Mouse (Mus musculus) kidney, adult 11 months (tissue): ENCODE results near the gene Flt3l.

Source experiments
- DNase-seq: peaks from one replicate; pipeline ENCODE4 v3.0.0; 2022

Flt3l gene

DNA sequence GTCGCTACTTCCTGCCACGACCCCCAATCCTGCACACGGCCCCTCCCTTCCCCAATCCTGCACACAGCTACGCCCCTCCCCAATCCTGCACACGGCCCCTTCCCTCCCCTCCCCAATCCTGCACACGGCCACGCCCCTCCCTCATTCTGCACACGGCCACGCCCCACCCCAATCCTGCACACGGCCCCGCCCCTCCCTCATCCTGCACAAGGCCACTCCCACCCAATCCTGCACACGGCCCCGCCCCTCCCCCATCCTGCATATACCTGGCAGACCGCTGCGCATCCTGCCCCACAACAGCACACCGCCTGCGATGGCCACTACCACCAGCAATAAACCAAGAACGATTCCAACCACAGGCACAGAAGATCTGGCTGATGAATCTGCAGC lies 42.7 kb downstream of the Flt3l start:
- no peak for DNase-seq

DNA sequence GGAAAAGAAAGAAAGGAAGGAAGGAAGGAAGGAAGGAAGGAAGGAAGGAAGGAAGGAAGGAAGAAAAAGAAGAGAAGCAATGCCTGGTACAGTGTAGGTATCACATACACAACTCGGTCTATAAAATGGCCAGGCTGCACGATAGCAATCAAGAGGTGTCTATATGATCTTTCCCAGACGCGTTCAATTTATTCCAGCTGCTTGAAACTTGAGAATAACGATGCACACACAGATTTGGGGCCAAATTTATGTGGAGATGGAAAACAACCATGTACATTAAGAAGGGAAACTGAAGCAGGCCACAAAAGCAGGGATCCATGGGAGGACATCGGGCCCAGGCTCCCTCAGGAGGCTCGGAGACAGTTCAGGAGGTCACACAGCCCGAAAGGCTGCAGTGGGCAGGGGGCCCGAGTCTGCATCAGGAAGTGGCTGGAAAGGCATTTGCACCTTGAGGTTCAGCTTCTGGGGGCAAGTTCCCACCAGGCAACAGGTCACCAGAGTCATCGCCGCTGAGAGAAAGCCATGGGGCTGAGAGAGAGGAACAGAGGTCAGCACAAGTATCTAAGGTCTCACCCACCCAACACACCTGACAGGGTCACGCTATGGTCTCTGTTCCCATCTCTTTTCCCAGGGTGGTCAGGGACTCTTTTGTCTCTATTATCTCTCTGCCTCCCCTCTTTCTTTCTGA lies 43.3 kb downstream of the Flt3l start:
- no peak for DNase-seq

DNA sequence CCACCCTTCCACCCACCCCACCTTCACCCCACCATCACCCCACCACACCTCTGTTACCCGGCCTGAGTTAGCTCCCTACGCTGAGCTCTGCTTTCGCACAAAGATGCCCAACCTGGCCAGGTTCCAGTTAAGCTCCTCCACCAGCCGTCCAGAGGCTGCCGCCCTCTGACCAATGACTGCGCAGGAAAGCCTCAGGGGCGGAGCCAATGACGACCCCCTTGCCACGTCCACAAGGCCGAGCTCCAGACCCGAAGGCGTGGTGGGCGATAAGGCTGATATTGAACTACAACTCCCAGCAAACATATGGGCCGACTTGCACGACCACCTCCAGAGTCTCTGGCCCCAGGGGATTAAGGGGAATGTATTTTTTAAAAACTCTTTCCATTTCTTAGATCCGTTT lies 44.2 kb downstream of the Flt3l start, which contains the start of gene Rcn3:
Gene Rcn3 (minus strand): TSS at position 174 of the 400 bp plus-strand sequence.
- DNase-seq = peak; percentile 66

DNA sequence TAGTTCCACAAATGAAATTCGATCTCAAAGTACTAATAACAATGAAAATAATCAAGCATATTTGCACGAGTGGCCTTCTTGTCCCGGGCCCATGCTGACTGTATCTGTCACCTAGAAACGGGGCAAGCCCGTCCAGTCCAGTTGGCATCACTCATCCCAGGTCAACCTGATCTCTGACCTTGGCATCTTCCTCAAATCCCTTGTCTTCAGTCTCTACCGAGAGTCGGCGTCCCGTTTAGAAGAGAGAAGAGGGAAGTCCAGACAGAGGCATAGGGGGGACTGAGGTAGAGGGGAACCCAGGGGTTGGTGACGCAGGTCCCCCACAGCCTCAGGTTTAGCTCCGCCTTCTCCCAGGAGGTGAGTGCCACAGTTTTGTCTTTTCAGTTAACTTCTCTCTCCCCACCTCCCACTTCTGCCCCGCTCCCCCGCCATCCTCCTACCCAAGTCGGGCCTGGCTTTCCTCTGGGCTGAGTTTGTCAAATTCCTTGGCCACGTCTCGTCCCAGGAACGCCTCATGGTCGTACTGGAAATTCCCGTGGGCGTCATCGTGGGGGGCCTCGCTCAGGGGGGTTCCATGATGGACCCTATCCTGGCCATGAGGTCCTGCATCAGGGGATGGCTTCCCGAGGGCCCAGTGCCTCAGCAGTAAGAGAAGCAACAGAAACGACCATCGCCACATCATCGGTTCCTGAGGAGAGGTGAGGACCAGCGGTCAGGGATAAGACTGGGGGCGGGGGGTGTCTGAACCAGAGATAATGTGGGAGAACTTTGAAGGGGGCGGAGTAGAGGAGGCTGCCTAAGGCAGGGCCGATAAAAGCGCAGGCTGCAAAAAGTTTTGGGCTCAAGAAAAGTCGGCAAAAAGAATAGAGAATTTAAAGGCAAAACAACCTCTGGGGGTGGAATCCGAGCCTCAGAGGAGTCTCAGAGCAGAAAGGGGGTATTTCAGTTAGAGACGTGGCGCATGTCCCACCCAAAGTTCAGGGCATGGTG lies 44.9 kb downstream of the Flt3l start:
- no peak for DNase-seq

DNA sequence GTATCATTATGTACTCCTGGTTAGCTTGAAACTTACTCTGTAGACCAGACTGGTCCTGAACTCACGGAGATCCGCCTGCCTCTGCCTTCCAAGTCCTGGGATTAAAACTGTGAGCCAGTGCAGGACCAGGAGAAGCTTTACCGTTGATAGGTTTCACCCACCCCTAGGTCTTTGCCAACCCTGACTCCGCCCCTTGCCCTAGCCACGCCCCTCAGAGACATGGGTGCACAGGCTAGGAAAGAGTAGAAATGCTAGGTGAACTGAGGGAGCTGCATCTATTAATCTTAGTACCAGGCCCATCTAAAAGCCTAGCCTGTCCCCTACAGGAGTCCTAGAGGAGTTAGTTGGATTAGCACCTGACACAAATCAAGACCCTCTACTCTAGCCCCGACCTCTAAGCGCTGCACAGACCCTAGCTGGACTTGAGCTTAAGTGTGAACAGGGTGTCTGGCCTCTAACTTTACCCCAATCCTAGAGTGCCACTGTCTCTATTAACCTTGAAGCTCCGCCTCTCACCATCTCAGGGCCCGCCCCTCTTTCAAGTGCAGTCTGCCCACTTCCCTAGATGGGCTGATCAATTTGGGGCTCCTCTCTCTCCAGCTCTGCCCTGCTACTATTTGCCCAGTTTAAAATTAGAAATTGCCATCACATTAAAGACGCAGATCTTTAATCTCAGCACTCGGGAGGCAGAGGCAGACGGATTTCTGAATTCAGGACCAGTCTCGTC lies 45.8 kb downstream of the Flt3l start:
- DNase-seq = no peak

DNA sequence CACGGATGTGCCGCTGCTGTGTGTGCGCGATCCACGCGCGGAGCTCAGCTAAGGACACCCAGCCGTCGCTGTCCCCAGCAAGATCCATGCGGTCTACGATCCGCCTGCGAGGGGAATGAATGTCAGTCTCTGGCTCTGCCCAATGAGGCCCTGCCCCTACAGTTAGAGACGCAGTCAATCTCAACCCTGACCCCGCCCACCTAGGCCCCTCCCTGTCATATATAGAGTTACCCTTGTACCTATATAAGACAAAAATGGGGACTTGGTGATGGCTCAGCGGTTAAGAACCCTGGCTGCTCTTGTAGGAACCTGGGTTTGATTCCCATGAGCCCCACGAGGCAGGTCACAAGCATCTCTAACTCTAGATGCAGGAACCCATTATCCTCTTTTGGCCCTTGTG lies 47.6 kb downstream of the Flt3l start:
- DNase-seq = no peak

DNA sequence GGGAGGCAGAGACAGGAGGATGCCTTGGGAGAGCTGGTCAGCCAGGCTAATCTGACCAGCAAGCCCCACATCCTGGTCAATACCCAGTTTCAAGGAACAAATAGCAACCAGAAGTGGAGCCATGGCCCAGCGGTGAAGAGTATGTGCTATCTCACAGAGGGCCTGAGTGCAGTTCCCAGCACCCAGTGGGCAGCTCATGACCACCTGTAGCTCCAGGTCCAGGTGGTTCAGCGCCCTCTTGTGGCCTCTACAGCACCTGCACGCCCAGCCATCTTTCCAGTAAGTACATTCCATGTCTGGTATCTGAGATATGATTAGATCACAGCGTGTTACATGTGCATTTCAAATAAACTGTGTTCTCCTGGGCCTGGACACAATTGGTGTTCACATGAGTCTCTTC lies 50.1 kb downstream of the Flt3l start:
- no peak for DNase-seq

DNA sequence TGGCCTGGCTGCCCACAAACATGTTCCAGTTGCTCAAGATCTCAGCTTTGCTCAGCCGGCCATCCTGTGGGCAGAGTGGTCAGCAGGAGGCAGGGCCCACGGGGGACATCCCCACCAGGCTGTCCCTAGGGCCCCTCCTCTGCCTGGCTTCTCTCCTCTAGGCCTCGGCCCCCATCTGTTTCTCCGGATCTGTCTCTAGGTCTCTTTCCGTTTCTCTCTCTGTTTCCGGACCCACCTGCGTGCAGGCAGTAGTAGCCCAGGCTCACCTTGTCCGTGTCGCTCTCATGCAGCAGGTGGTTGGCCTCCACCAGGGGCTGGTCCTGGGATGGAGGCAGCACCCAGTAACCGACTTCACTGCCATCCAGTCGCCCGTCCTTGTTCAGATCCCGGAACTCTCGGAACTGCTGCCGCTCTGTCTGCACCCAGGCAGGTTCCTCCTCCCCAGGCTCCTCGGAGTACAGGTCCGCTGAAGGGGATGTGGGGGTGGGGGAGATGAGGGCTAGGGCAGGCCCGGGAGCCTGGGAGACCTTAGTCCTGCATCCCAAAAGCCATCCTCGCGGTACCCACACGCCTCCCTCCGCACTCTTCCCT lies 52.8 kb downstream of the Flt3l start:
- no peak for DNase-seq

DNA sequence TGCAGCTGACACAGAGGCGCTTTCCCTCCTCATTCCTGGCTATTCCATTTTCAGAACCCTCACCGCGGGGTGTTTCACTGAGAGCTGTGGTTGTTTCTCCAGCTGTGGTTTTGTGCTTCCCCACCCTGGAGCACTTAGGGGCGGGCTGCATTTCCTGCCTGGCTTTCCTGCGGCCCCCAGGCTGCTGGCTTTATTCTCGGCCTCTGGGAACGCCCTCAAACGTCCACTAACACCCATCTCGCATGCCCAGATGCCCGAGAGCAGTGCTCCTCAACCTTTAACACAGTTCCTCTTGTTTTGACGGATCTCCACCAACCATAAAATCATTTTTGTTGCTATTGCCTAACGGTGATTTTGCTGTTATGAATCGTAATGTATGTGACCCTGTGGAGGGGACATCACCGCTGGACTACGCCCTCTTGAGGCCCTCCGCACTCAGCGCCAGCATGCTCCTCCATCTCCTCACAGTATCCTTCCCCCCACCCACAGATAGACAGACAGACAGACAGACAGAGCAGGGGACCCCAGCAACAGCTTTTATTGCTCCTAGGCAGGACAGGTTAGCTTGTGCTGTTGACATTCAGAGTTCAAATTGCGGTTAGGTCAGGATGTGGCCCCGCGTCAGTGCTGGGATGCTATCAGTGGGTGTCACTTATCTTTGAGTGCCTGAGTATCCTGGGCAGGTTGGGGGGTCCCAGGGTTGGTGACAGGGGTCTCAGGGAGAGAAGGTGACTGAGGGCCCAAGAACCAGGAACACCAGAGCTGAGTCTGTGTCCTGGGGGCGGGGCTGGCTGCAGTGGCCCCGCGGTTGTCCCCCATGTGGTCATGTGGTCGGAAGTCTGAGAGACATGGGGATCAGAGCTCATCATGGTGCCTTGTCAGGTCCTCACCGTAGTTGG lies 53.6 kb downstream of the Flt3l start:
- no peak for DNase-seq

DNA sequence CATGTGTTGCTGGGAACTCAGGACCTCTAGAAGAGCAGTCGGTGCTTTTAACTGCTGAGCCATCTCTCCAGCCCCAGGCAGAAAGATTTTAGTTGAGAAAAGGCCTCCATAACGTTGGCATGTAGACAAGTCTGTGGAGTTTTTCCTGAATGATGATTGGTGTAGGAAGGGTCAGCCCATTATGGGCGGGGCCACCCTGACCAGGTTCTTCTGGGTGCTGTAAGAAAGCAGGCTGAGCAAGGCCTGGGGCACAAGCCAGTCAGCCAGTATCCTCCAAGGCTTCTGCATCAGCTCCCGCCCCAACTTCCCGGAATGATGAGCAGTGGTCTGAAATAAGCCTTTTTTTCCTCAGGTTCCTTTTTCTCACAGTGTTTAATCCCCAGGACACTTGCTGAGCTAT lies 55.2 kb downstream of the Flt3l start:
- DNase-seq = no peak

DNA sequence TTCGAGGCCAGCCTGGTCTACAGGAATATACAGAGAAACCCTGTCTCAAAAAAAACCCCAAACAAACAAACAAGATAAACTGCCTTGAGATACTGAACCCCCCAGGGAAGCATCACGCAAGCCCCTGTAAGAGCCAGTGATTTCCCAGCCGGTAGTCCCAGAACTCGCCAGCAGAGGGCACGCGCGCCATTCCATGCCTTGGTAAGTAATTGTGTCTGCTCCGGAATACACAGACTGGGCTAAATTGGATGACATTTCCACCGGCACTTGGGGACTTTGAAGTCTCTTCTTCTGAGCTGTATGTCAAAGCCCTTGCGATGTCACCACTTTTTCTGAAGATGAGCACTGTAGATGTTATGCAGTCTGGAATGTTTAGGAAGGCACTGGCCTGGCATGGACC lies 56.4 kb downstream of the Flt3l start:
- DNase-seq = peak; percentile 84
